Mouse (Mus musculus): Measurements from ENCODE around the gene Mrpl38.
"Not testable (repeated sequence)": the region's sequence is repeated elsewhere in the genome, so short reads cannot be mapped to it uniquely, and the experiment has no call there.

Gene Mrpl38

DNA sequence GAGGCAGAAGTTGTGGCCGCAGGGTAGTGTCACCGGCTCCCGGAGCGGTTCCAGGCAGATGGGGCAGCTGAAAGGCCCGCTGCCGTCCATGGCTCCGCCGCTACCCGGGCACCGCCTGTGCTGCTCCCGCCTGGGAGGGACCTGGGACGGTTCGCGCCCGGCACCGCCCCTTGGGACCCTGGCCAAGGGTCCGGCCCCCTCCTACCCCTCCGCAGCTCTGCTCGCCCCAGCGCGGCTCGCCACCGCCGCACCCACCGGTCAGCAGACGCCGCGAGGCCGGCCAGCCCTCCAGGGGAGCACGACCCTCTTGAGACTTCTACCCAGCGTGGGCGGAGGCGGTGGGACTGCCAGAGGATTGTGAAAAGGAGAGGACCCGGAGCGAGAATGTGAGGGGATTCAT is 28.5 kb downstream of the Mrpl38 start:
- no peak for DNase-seq

DNA sequence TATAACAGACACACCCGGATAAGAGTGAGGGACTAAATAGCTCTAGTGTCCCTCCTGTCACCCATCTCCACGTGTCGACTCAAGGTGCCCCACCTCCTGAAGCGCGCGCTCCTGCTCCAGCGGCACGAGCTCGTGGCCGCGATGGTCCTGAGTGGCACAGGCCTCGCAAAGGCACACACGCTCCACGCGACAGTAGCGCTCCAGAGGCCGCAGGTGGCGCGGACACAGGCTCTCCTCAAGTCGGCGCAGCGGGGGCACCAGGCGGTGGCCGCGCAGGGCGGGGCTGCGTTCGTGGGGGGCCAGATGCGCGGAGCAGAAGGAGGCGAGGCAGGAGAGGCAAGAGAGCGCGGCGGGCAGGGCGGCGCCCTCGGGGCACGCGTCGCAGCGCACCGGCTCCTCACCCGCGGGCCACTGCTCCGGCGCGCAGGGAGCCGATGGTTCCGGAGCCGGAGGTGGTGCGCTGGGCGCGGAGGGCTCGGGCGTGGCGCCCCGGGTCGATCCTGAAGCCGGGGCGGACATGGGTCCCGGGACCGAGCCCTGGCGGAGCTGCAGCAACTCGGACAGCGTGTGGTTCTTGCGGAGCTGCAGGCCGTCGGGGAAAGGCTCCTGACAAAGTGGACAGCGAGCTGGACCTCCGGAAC is 29.1 kb downstream of the Mrpl38 start:
- DNase-seq, result no peak

DNA sequence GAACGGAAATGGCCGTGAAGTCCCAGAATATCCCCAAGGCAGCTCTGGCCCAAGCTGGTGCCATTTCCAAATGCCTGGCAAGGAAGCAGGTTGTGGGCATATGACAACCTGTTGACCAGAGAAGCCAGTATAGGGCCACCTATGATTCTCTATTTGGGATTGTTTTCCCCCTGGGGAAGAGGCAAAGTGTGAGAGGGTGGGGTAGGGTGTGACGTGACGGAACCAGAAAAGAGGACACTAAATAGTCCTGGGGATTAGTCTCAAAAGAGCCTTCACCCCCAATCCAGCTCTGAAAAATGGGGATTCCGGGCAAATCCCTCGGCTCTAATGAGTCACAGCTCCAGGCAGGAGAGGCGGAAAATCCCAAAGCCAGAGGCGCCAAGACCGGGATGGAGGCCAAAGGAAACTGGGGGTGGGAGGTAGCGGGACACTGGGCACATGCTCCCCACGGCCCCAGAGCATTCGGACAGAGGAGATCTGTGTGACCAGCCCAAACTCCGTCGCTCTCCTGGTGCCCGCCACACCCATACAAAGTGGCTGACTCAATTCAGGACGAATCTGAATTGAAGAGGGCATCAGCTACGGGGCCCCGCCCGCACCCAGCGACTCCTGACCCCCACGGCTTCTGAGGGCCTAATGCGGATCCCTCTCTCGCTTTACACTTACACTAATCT is 30.1 kb downstream of the Mrpl38 start:
- no peak for DNase-seq

DNA sequence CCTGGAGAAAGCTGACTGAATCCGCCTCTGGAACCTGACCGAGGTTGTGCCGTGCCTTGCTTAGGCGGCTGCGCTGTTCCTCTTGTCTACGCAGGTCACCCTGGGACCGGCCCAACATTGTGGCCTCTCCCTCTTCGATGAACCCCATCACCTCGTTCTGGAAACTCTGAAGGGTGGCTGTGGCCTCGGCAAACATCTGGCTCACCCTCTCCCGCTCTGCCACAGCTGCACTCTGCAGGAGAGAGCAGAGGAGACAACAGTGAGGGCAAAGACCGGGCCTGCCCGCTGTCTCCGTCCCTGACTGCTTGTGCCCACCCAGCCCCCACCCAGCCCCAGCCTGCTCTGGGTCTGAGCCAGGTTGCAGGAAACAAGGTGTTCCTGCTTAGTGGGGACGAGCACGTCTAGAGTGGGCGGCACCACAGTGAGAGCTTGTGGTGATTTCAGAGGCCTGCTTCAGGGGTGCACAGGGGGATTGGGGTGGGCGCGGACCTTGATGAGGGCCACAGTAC is 30.8 kb downstream of the Mrpl38 start:
- no peak for DNase-seq

DNA sequence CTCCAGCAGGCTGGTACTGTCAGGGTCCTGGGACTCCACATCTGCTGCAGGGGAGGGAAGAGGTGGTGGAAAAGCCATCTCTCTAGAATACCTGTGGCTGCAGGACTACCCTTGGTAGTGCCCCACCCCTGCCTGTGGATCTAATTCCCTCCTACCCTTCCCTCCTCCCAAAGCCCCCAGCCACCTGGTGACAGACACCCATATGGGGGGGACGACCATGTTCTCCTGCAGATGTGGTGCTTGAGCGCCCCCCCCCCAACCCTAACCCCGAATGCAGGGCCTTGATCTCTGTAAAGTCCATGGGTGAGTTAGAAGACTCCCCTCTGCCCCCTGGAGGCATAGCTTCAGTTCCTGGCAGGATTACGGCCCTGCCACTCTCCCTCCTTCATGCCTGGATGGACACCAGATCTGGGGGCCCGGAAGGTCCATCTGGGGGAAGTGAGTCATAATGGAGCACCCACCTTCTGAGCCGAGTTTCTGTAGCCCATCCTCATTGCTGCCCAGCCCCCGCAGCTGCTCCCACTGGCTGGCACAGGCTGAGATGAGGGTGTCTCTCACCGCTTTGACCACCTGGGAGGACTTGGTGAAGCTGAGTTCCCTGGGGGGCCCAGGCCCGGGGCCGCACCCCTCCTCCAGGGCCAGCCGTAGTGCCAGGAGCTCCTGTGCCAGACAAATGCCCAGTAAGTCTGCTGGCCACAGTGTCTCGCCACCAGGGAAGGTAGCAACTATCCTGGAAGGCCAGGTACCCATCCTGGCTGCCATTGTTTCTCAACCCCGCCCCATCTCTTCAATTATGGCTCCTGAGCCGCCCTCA is 31.5 kb downstream of the Mrpl38 start:
- DNase-seq, result no peak

DNA sequence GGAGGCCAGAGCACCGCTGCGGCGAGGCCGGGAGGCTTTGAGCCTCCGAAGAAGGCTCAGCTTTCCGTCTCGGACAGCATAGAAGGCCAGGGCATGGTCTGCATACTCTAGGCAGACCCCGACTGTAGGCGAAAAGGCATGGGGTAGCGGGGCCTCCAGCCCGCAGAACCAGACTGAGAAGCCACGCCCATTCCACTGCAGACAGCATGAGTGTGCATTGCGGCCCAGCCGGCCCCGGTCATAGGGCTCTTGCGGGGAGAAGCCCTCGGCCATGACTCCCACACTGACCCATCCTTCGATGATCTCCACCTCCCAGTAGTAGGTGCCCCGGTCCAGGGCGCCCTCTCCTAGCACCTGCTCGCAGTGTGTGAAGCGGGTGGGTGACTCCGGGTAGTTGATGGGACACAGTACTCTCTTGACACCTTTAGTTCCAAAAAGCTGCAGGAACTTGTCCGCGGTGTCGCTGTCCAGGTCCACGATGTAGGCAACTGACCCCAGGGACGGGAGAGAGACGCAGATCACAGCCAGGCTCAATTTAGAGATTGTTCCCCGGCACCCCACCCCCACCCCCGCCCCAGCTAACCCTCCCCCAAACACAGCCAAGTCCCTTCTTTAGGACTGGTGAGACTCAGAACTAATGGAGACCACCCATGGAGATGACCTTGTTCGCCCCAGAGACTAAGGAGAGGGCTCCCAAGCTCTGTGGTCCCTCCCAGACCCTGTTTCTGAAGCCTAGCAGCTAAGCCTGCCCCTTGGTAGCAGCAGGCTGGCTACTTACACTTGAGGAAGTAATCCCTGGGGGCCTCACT is 32.3 kb downstream of the Mrpl38 start:
- DNase-seq, result no peak

DNA sequence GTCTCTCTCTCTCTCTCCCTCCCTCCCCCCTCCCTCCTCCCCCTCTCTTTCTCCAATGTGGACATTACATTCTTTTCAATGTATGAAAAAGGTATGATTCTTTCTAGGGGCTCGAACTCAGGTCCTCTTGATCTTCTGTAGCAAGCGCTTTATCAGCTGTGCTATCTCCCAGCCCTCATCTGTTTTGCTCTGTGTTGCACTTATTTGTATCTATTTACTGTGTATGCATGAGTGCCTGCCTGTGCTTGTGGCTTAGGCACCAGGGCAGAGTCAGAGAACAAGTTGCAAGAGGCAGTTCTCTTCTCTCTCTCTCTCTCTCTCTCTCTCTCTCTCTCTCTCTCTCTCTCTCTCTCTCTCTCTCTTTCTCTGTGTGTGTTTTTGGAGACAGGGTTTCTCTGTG is 33.6 kb downstream of the Mrpl38 start:
- DNase-seq, result no peak

DNA sequence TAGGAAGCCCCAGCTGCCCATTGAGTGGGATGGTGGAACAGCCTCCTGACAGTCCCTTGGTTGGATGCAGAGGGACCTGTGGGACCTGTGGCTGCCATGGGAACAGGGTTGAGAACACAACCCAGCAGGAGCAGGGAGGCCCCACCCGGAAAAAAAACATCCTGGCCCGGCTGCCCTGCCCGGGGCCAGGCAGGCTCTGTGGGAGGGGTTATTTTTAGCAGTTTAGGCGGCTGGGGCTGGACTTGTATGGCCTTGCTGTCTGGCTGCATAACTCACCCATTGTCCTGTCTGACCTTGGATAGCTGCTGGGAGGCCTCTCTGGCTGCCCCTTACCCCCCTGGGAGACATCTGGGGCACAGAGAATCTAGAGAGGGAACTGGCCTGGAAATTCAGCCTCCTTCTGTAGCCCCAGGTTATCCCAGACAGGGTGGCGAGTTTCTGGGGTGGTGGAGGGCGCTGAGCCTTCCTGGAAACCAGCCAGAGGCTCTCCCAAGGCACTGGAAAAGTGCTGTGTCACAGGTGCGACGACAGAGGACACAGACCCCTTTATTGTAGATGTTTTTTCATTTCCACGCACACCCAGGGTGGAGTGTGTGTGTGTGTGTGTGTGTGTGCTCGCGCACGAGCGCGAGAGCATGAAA is 34.5 kb downstream of the Mrpl38 start:
- DNase-seq, result no peak

DNA sequence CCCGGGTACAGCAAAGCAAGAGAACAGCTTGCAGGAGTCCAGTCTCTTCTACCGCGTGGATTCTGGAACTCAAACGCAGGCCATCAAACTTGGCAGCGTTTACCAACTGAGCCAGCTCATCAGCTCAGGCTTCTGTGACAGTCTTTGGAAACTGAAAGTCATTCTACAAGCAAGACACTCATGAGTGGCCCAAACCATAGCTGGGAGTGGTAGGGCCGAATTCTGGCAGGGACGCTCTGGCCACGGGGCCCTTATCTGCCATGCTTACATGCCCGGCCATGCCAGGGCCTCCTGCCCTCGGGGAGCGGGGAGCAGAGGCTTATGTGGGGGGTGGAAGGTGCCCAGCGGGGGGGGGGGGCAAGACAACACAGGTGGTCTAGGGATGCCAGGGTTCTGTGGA is 35.1 kb downstream of the Mrpl38 start:
- DNase-seq, result no peak

DNA sequence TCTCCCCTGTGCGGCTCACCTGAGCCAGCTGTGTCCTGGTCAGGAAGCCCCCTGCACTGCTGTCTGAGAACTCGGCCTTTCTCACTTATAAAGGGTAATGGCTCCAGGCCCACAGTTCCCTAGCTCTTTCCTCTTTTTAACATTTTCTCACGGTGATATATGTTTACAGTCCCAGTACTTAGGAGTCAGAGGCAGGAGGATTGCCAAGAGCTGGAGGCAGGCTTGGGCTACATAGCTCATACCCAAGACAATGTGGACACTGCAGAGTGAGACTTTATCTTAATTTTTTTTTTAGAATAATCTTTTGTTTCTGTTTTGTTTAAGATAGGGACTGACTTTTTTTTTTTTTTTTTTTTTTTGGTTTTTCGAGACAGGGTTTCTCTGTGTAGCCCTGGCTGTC is 36.2 kb downstream of the Mrpl38 start:
- DNase-seq, result no peak

DNA sequence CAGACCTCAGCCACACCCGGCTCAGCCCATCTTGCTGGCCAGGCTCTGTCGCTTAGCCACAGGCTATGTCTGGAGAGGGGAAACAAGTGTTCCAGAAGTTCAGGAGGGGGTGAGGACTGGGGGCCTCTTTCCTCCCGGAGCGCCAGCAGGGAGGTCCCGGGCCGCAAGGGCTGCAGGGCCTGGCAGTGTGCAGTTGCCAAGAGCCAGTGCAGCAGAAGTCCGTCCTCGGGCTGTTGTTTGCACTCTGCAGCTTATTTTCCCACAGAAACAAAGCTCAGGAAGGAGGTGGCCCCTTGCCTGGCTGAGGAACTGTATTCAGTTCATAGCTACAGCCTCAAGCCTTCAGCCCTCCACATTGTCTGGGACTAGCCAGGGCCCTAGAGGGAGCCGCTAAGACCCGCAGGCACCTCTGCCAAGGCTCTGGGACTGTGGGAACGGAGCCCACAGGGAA is 36.7 kb downstream of the Mrpl38 start:
- DNase-seq, result no peak

DNA sequence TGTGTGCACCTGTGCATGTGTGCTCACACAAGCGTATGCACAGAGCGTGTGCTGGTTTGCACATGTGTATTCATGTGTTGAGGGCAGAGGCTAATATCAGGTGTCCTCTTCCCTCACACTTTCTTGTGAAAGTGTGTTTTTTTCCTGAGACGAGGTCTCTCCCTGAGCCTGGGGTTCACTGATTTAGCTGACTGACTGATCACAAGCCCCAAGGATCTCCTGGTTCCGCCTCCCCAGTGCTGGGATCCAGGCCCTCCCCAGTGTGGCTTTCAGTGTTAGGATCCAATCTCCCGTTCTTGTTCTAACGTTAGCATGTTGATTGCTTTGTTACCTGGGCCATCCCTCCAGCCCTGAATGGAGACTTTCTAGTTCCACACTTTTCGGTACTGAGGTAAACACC is 37.8 kb downstream of the Mrpl38 start:
- DNase-seq, result no peak

DNA sequence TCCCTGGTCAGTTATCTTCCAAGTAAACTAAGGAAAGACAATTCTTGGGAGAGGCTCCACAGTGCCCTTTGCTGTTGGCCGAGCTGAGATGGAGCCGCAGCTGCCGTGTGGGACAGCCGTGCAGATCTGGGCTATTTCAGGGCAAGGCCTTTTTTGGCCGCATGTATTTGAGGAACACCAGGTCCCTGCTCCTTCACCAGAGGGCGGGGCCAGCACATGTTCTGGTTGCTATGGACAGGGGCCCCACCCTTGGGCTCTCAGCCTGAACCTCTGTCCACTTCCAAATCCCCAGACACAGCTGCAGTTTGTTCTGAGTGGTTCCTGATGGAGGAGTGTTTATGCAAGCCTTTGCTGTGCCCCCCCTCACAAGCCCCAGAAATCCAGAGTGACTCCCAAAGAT is 38.3 kb downstream of the Mrpl38 start:
- no peak for DNase-seq

DNA sequence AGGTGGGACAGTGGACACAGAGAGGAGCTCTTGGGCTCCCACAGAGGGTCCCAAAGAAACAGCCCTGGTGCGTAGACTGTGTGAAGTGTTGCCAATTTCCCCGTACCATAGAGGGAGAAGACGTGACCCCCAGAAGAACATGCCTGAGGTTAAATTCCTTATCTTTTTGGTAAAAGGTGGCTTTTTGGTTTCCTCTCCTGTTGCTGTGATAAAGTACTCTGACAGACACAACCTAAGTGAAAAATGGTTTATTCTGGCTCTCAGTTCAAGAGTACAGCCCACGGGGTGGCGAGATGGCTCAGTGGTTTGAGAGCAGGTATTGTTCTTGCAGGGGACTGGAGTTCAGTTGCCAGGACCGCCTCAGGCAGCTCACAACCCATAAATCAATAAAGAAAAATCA is 39.2 kb downstream of the Mrpl38 start:
- DNase-seq, result no peak

DNA sequence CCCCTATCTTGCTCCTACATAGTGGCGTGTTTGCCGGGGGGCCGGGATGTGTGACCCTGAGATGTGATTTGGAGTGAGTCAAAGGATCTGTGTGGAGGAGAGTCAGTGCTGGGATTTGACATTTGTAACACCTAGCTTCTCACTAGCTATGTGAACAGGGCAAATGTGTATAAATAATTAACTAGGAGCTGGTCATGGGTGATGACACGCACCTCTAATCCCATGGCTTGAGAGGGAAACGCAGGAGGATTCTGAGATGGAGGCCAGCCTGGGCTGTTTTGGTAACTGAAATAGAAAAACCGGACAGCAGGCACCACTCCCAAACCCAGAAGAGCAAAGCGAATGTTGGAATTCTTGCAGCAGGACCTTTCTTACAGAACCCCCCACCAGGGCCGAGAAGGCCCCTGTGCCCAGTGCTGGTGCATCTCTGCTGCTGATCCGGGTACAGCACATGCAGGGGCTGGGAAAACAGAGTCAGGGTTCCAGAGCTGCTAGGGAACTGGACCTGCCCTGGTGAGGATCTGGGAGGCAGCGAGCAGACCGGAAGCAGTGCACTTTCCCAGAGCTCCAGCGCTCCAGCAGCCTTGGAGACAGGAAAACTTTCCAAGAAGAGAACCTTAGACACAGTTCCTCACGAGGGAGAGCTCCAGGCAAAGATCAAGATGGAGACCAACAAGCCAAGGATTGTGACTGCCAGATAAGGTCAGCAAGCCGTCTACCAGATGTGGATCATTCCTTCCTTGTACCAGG is 39.8 kb downstream of the Mrpl38 start:
- DNase-seq, result no peak

DNA sequence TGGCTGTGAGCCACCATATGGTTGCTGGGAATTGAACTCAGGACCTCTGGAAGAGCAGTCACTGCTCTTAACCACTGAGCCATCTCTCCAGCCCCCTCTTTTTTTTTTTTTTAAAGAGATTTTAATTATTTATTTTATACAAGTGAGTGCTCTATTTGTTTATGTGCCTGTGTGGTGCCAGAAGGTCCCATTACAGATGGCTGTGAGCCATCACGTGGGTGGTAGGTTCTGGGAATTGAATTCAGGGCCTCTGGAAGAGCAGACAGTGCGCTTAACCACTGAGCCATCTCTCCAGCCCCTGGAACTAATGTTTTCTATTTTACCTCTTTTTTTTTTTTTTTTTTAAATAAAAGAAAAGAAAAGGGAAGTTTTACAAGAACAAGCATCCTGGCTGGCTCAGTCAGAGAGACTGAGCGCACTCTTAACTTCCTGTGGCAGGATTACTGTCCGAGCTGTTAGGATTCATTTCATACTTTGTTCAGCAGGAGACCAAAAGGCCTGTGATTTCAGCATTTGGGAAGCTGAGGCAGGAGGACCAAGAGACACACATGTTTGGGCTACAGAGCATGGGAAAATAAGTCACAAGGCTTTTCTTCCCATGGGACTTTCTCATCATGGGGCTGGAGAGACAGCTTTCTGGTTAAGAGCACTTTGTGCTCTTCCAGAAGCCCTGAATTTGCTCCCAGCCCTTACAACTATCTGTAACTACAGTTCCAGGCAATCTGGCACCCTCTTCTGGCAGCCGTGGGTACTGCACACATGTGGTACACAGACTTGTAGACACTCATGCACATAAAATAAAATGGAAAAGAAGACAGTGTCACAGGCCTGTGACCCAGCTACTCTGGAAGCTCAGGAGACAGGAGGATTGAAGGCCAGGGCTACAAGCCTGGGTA is 42.2 kb downstream of the Mrpl38 start:
- DNase-seq, result no peak

DNA sequence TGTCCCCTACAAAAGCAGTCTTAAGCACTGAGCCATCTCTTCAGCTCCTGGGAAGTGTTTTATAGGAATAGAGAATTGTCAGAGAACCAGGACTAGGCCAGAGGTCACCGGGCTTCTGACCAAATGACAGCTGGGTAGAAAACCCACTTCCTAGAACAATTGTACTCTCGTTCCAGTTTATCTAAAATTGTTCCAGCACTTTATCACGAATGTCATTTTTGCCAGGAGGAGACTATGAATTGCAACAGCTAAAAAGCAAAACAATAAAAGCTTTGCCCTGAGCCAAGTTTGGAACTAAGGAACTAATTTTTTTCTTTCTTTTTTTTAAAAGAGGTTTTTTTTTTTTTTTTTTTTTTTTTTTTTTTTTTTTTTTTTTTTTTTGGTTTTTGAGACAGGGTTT is 43.1 kb downstream of the Mrpl38 start:
- DNase-seq, result no peak

DNA sequence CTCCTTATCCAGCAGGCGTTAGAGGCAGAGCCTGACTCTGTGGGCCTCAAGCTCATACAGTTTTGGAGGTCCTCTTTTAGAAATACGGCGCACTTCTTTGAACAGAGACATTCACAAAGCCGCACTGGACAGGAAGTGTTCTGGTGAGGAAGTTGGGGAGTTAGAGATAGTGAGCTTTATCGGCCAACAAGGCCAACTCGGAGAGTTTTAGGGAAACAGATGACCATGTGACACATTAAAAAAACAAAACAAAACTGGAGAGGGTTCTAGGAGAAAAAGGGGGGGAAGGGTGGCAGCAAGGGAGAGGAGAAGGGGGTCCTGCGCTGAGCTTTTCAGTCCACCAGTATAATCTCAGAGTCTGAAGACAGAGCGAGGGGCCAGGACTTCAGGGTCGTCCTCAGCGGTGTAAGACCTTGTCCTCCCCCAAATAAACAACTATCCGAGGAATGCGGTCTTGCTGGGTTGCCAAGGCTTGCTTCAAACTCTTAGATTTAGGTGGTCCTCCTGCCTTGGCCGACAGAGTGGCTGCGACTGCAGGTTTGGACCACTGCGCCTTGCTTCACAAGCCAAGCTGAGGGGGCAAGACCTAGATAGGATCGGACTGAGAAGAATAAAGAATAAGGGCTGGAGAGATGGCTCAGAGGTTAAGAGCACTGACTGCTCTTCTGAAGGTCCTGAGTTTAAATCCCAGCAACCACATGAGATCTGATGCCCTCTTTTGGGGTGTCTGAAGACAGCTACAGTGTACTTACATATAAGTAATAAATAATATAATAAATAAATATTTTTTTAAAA is 44.7 kb downstream of the Mrpl38 start:
- DNase-seq, result no peak

DNA sequence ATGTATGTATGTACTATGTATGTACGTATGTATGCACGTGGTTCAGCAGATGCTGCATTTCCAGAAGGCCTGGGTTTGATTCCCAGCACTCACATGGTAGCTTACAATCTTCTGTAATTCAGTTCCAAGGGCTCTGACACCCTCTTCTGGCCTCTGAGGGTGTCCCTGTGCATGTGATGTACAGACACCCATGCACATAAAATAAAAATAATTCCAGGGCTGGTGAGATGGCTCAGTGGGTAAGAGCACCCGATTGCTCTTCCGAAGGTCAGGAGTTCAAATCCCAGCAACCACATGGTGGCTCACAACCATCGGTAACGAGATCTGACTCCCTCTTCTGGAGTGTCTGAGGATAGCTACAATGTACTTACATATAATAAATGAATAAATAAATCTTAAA is 45.7 kb downstream of the Mrpl38 start:
- DNase-seq, result not testable (repeated sequence)

DNA sequence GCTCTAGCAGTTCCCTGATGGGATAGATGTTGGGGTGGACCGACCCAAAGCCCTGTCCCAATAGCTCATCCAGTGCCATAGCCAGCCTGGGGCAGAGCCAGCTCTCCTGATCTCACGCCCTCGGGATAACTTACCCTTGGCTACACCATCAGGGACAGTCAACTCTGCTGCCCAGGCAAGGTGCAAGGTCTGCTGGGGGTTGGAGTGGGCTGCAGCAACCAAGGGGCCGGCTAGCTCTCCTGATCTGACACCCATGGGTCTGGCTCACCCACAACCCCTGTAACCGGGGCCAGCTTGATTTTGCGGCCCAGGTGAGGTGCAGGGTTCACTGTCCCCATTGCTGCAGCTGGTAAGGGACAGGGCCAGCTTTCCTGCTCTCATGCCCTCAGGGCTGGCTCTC is 47.1 kb downstream of the Mrpl38 start:
- no peak for DNase-seq
